Mouse (Mus musculus) liver, embryonic 14.5 days (tissue): ENCODE results near the gene Atp5d.
"Not testable (repeated sequence)": the region's sequence is repeated elsewhere in the genome, so short reads cannot be mapped to it uniquely, and the experiment has no call there.

Experiments
- CTCF ChIP-seq: IDR thresholded peaks from 2 replicates; pipeline ENCODE4 v1.5.1; 2016; ENCODE audit warnings: antibody characterized with exemption, low read depth, control low read depth
- EP300 ChIP-seq: IDR thresholded peaks from 2 replicates; pipeline ENCODE4 v1.6.1; 2016; ENCODE audit warnings: antibody characterized with exemption, low read depth

- TF ChIP-seq CTCF, EP300: not testable (repeated sequence)
Measured at GRCm38 (mm10) chr10:80166136-80166535, 27.7 kb downstream of the Atp5d start.
